Mouse (Mus musculus) B cell, adult 67 days (primary cell): ENCODE data around the gene Gm42688. TPM values are rescaled to one million over a fixed set of nuclear protein-coding genes. Genes with fewer than 3 reads are reported as not detected.

Experiments
- total RNA-seq, 2 experiments: library from RNA; stranded (reverse); gene quantifications; 4 replicates each; pipeline ENCODE4 v1.2.4; 2023

Gene Gm42688
- total RNA-seq, result 10 to 100 TPM; 13.5 to 17.0 TPM

DNA sequence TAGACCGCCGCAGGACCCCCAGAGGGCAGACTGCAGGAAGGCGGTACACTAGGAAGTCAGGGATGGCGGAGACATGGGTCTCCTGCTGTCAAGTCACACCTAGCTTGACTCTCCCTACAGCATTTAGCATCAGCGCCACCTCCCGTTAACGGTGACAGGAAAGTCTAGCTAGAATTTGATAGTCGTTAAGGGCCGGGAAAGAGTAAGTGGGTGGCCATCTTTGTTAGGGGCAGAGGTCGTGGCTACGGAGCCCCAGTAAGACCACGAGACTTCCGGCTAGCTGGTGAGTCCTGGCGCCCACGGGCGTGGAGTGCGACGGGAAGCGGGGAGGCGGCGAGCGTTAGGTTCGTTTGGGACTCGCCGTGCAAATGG is at the start of gene Gm42688, which contains the start of gene Ccdc142:
Gene Gm42688, plus strand, starts transcription at position 302 of the 372 bp plus-strand sequence.
Gene Ccdc142, plus strand, starts transcription at position 286 of the 372 bp plus-strand sequence.

GRCm38 (mm10) chr6:83054074-83054851 is 47.2 kb upstream of the Gm42688 start, which contains the start of gene Aup1:
Aup1 (plus strand) TSS chr6:83054521.

DNA sequence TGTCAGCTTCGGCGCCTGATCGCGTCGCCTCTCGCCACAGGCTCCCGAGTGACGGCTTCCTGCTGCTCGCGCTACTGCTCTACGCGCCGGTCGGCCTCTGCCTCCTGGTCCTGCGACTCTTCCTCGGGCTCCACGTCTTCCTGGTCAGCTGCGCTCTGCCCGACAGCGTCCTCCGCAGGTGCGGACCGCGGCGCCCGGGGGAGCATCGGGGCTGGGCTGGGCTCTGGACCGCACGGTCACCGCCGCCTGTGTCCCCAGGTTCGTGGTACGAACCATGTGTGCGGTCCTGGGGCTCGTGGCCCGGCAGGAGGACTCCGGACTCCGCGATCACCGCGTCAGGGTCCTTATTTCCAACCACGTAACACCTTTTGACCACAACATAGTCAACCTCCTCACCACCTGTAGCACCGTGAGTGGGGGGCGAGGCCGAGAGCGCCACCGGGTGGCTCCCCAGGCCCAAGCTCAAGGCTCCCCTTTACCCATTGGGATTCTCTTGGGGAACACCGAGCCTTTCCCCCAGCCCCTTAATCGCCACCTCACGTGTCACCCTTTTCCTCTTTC is 46.5 kb upstream of the Gm42688 start, which contains the start of gene Htra2:
Gene Htra2, minus strand, starts transcription at position 403 of the 561 bp plus-strand sequence.

GRCm38 (mm10) chr6:83057790-83058189 is 43.6 kb upstream of the Gm42688 start, which contains the start of gene Dqx1:
Dqx1 (plus strand) TSS chr6:83057844.

GRCm38 (mm10) chr6:83070247-83070310 is 31.3 kb upstream of the Gm42688 start, which contains the start of gene Tlx2:
Tlx2 (minus strand) TSS chr6:83070293.

GRCm38 (mm10) chr6:83077630-83078323 is 23.6 kb upstream of the Gm42688 start, which contains the start of gene Pcgf1:
Pcgf1 (plus strand) TSS chr6:83077869.

DNA sequence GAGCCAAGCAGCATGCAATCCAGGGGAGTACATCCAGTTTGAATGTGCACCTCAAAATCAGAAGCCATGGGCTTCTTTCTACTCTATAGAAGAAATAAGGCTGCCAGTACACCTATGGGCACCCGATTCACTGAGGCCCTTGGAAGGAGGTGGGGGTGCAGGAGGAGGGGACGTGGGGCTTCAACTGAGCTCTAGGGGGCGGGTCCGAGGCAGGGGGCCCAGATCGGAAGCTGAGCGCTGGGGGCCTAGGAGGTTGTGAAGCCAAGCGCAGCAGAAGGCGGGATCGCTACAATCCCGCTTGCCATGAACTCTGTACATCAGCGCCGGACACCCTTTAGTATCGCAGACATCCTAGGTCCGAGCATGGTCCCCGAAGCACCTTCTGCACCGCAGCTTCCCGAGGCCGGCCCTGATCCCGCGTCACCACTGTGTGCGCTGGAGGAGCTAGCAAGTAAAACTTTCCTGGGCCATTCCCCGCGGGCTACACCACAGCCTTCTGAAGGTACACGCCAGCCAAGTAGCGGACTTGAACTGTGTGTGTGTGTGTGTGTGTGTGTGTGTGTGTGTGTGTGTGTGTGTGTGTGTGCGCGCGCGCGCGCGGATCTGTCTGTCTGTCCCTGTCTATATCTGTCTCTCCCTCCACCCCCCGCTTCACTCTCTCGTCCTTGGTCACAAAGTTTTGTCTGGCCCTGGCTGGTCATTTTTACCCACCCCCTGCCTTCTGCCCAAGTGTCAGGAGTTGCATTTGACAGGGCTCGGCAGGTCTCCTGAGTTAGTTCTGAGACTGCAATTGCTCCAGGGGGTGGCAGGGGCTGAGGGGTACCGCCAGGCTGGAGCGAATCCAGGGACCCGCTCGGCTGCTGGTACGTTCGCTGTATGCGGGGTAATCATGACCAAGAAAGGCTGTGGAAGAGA is 15.0 kb upstream of the Gm42688 start, which contains the start of gene Lbx2:
Gene Lbx2, plus strand, starts transcription at position 247 of the 915 bp plus-strand sequence.

DNA sequence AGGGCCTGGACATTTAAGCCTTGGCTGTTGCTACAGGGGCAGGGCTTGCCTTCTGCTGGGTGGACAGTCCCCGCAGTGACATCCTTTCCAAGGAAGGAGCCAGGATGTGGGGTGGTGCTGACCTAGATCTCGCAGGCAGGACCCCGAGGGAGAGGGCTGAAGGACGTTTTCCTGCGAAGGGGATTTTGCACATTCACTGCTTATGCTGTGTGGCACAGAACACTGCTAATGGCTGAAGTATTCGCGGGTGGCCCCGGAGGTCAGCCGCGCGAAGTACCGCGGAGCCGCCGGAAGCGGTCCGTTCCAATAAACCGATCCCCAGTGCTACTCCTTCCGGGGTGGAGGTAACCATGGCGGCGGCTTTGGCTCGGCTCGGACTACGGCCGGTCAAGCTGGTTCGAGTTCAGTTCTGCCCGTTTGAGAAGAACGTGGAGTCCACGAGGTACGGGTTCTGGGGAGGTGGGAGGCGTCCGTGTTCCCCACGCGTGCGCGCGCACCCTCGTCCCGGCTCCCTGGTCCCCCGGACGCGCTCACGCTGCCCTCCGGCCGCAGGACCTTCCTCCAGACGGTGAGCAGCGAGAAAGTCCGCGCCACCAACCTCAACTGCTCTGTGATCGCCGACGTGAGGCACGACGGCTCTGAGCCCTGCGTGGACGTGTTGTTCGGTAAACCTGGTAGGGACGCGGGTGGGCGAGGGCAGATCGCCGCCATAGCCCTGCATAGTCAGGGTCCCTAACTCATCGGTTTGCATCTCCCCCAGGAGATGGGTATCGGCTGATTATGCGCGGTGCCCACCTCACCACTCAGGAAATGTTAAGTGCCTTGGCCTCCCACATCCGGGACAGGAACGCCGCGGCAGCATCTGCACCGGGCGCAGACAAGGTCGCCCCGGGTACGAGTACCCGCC is 7.6 kb downstream of the Gm42688 start, which contains the start of gene Mrpl53:
Gene Mrpl53, plus strand, starts transcription at position 279 of the 907 bp plus-strand sequence.

DNA sequence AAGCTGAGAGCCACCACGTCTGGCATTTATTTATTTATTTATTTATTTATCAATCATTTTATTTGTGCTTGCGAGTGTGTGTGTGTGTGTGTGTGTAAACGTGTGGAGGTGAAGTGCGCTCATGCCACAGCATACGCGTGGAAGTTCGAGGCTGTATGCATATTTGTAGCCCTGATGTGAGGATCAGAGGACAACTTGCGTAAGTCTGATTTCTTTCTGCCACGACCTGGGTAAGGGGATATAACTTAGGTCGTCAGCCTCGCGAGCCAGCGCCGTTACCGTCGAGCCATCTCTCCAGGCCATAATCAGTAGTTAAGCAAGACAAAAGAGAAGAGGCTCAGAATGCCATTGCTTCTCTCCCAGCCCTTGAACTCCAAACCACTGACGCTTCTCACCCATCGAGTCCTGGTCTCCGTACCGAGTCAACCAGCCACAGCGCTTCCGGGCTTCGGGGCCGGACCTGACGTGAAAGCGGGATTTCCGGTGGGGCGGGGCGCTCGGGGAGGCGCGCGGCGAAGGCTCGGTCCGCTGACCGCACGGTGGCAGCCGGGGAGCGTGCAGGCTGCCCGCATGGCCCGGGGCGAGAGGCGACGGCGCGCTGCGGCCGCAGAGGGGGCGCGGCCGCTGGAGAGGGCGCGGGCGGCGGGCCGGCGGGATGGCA is 13.7 kb downstream of the Gm42688 start, which contains the start of gene Mogs:
Gene Mogs, plus strand, starts transcription at position 486 of the 661 bp plus-strand sequence.

GRCm38 (mm10) chr6:83120930-83121862 is 19.8 kb downstream of the Gm42688 start, which contains the start of gene Wbp1:
Wbp1 (minus strand) TSS chr6:83121559.

GRCm38 (mm10) chr6:83125331-83125730 is 23.9 kb downstream of the Gm42688 start, which contains the start of gene Ino80b:
Ino80b (minus strand) TSS chr6:83125431.

GRCm38 (mm10) chr6:83134951-83135513 is 33.6 kb downstream of the Gm42688 start, which contains the start of gene Rtkn:
Rtkn (plus strand) TSS chr6:83135463.

GRCm38 (mm10) chr6:83156259-83156684 is 54.9 kb downstream of the Gm42688 start, which contains the start of the genes Wdr54 and 1700003E16Rik:
Wdr54 (minus strand) TSS chr6:83156397.
1700003E16Rik (plus strand) TSS chr6:83156404.

Other genes with a start within 250 kb of the Gm42688 start
- 1 to 10 TPM; 1.3 to 1.8 TPM for gene Sema4f, start 161.8 kb upstream of the Gm42688 start, total RNA-seq
- 1 to 10 TPM; 2.0 to 5.9 TPM for gene M1ap, start 154.7 kb upstream of the Gm42688 start, total RNA-seq
- gene Dok1, start 68.1 kb upstream of the Gm42688 start, total RNA-seq, result 10 to 100 TPM; 36.2 to 38.6 TPM
- gene Loxl3, start 67.4 kb upstream of the Gm42688 start, total RNA-seq, result 1 to 10 TPM in 1 of 2 experiments, under 1 TPM in 1; 0.55 to 1.2 TPM
- gene Aup1, start 47.1 kb upstream of the Gm42688 start, total RNA-seq, result 100 to 1,000 TPM; 363 to 400 TPM
- 10 to 100 TPM; 51.1 to 60.0 TPM for gene Htra2, start 46.3 kb upstream of the Gm42688 start, total RNA-seq
- 1 to 10 TPM; 8.8 to 9.3 TPM for gene Dqx1, start 43.8 kb upstream of the Gm42688 start, total RNA-seq
- not detected for gene Tlx2, start 31.3 kb upstream of the Gm42688 start, total RNA-seq
- gene Pcgf1, start 23.7 kb upstream of the Gm42688 start, total RNA-seq, result 10 to 100 TPM; 20.2 to 26.1 TPM
- under 1 TPM in 1 of 2 experiments, not detected in 1; 0.70 TPM for gene Lbx2, start 15.2 kb upstream of the Gm42688 start, total RNA-seq
- 10 to 100 TPM; 19.5 to 25.7 TPM for gene Ccdc142, start within 50 bp of the Gm42688 start, total RNA-seq
- 10 to 100 TPM; 29.8 to 35.3 TPM for gene Mrpl53, start 7.4 kb downstream of the Gm42688 start, total RNA-seq
- gene Mogs, start 13.9 kb downstream of the Gm42688 start, total RNA-seq, result 10 to 100 TPM; 37.3 to 49.6 TPM
- 10 to 100 TPM; 46.4 to 46.7 TPM for gene Wbp1, start 19.9 kb downstream of the Gm42688 start, total RNA-seq
- gene Ino80b, start 23.8 kb downstream of the Gm42688 start, total RNA-seq, result 10 to 100 TPM; 35.6 to 40.9 TPM
- not detected for gene Rtkn, start 33.8 kb downstream of the Gm42688 start, total RNA-seq
- 1 to 10 TPM; 1.1 to 1.8 TPM for gene Wdr54, start 54.8 kb downstream of the Gm42688 start, total RNA-seq
- not detected for gene 1700003E16Rik, start 54.8 kb downstream of the Gm42688 start, total RNA-seq
- gene Dctn1, start 64.3 kb downstream of the Gm42688 start, total RNA-seq, result 100 to 1,000 TPM; 113 to 115 TPM
- not detected for gene Slc4a5, start 118.2 kb downstream of the Gm42688 start, total RNA-seq
- gene Mthfd2, start 224.3 kb downstream of the Gm42688 start, total RNA-seq, result 10 to 100 TPM; 12.7 to 14.5 TPM
- 100 to 1,000 TPM; 153 to 161 TPM for gene Mob1a, start 224.4 kb downstream of the Gm42688 start, total RNA-seq
- gene Bola3, start 247.5 kb downstream of the Gm42688 start, total RNA-seq, result 10 to 100 TPM; 26.0 to 34.8 TPM